Mouse (Mus musculus): Measurements from ENCODE around the gene Armc7. TPM values are rescaled to one million over a fixed set of nuclear protein-coding genes. Genes with fewer than 3 reads are reported as not detected.

The Armc7 gene
- polyA plus RNA-seq, 1 experiment from 2014 or later: 5.5 TPM

- peak; percentile 71; the same call in 1 of the 2 replicates for ATAC-seq (ENCODE audit: insufficient read depth, low FRiP score, low read depth)
- H3K27me3 ChIP-seq (replicated peaks): no peaks in the 10 kb centered on the region
- H3K36me3 ChIP-seq: peaks cover 5% of the 10 kb centered on the region
- no peak overlapping the region for H3K4me3 ChIP-seq (replicated peaks)
- WGBS: 64% methylated on average over 3 of the region's 3 CpGs
- no peak overlapping the region for H3K9ac ChIP-seq
- no peak overlapping the region for H3K27ac ChIP-seq
- H3K4me2 ChIP-seq: no peak overlapping the region
- peaks cover 42% of the 10 kb centered on the region for H3K4me1 ChIP-seq
- H3K9me3 ChIP-seq: no peaks in the 10 kb centered on the region
These were observed 31.1 kb downstream of the Armc7 start for GRCm38 (mm10) chr11:115506586-115506985.

GRCm38 (mm10) chr11:115508061-115508460 lies 32.6 kb downstream of the Armc7 start:
- Histone ChIP-seq H3K4me3 (replicated peaks) (no peak overlapping the region), H3K27ac (no peak overlapping the region), H3K4me1 (peaks cover 55% of the 10 kb centered on the region), H3K27me3 (replicated peaks) (no peaks in the 10 kb centered on the region), H3K9ac (no peak overlapping the region), H3K36me3 (no peaks in the 10 kb centered on the region), H3K9me3 (no peaks in the 10 kb centered on the region), H3K4me2 (no peak overlapping the region)
- no peak for ATAC-seq (ENCODE audit: insufficient read depth, low FRiP score, low read depth)
- WGBS: 64% methylated on average over 2 of the region's 2 CpGs

- Histone ChIP-seq H3K4me1 (peaks cover 55% of the 10 kb centered on the region), H3K36me3 (no peaks in the 10 kb centered on the region), H3K9ac (no peak overlapping the region; the same call in 1 of the 2 replicates), H3K4me2 (peak overlapping the region; percentile 34; the same call in 1 of the 2 replicates), H3K27me3 (replicated peaks) (no peaks in the 10 kb centered on the region), H3K4me3 (replicated peaks) (peak overlapping the region; percentile 5; the same call in 1 of the 2 replicates), H3K27ac (peak overlapping the region; percentile 65), H3K9me3 (no peaks in the 10 kb centered on the region)
- no peak for ATAC-seq (ENCODE audit: insufficient read depth, low FRiP score, low read depth)
- 35% methylated on average over 6 of the region's 6 CpGs for WGBS
These were observed 34.5 kb downstream of the Armc7 start for GRCm38 (mm10) chr11:115509773-115510506.

- H3K4me2 ChIP-seq: peak overlapping the region; percentile 34; the same call in 1 of the 2 replicates
- no peaks in the 10 kb centered on the region for H3K36me3 ChIP-seq
- H3K9ac ChIP-seq: no peak overlapping the region
- ATAC-seq (ENCODE audit: insufficient read depth, low FRiP score, low read depth): no peak
- no peaks in the 10 kb centered on the region for H3K9me3 ChIP-seq
- H3K27me3 ChIP-seq (replicated peaks): no peaks in the 10 kb centered on the region
- peaks cover 55% of the 10 kb centered on the region for H3K4me1 ChIP-seq
- peak overlapping the region; percentile 5; the same call in 1 of the 2 replicates for H3K4me3 ChIP-seq (replicated peaks)
- 39% methylated on average over 5 of the region's 5 CpGs for whole genome bisulfite sequencing
- H3K27ac ChIP-seq: peak overlapping the region; percentile 65
These were observed 35.0 kb downstream of the Armc7 start for GRCm38 (mm10) chr11:115510507-115510888.

GRCm38 (mm10) chr11:115511121-115511520 lies 35.7 kb downstream of the Armc7 start:
- H3K27me3 ChIP-seq (replicated peaks): no peaks in the 10 kb centered on the region
- WGBS: 57% methylated on average over 2 of the region's 2 CpGs
- H3K27ac ChIP-seq: peak overlapping the region; percentile 55; the same call in 1 of the 2 replicates
- ATAC-seq (ENCODE audit: insufficient read depth, low FRiP score, low read depth): peak; percentile 27; the same call in 1 of the 2 replicates
- peaks cover 52% of the 10 kb centered on the region for H3K4me1 ChIP-seq
- H3K36me3 ChIP-seq: no peaks in the 10 kb centered on the region
- peak overlapping the region; percentile 8 for H3K9ac ChIP-seq
- peak overlapping the region; percentile 90; the same call in 1 of the 2 replicates for H3K4me3 ChIP-seq (replicated peaks)
- peak overlapping the region; percentile 76 for H3K4me2 ChIP-seq
- H3K9me3 ChIP-seq: no peaks in the 10 kb centered on the region

- peak overlapping the region; percentile 89 for H3K27ac ChIP-seq
- peak overlapping the region; percentile 90 for H3K4me3 ChIP-seq (replicated peaks)
- no peaks in the 10 kb centered on the region for H3K36me3 ChIP-seq
- peak overlapping the region; percentile 22; the same call in 1 of the 2 replicates for H3K9ac ChIP-seq
- peak overlapping the region; percentile 76 for H3K4me2 ChIP-seq
- no peaks in the 10 kb centered on the region for H3K27me3 ChIP-seq (replicated peaks)
- ATAC-seq (ENCODE audit: insufficient read depth, low FRiP score, low read depth): no peak
- peaks cover 47% of the 10 kb centered on the region for H3K4me1 ChIP-seq
- 26% methylated on average over 3 of the region's 3 CpGs for WGBS
- H3K9me3 ChIP-seq: no peaks in the 10 kb centered on the region
These were observed 36.5 kb downstream of the Armc7 start for GRCm38 (mm10) chr11:115512004-115512403.

- ATAC-seq (ENCODE audit: insufficient read depth, low FRiP score, low read depth): no peak
These were observed 37.1 kb downstream of the Armc7 start for GRCm38 (mm10) chr11:115512407-115513183.

GRCm38 (mm10) chr11:115513271-115514237 lies 38.1 kb downstream of the Armc7 start:
- peak overlapping the region; percentile 76 for H3K4me2 ChIP-seq
- H3K27me3 ChIP-seq (replicated peaks): no peaks in the 10 kb centered on the region
- peak overlapping the region; percentile 92 for H3K9ac ChIP-seq
- H3K4me1 ChIP-seq: peaks cover 38% of the 10 kb centered on the region
- H3K27ac ChIP-seq: peak overlapping the region; percentile 89
- under 1% methylated on average over 56 of the region's 57 CpGs for WGBS
- H3K36me3 ChIP-seq: no peaks in the 10 kb centered on the region
- no peaks in the 10 kb centered on the region for H3K9me3 ChIP-seq
- peak; percentile 32 for ATAC-seq (ENCODE audit: insufficient read depth, low FRiP score, low read depth)
- H3K4me3 ChIP-seq (replicated peaks): peak overlapping the region; percentile 90

More at GRCm38 (mm10) chr11:115512407-115513183, 37.1 kb downstream of the Armc7 start:
- 20% methylated on average over 8 of the region's 8 CpGs for WGBS
- H3K36me3 ChIP-seq: no peaks in the 10 kb centered on the region
- H3K4me3 ChIP-seq (replicated peaks): peak overlapping the region; percentile 90
- H3K27ac ChIP-seq: peak overlapping the region; percentile 89
- peak overlapping the region; percentile 76 for H3K4me2 ChIP-seq
- peak overlapping the region; percentile 92; the same call in 1 of the 2 replicates for H3K9ac ChIP-seq
- H3K4me1 ChIP-seq: peaks cover 43% of the 10 kb centered on the region
- H3K27me3 ChIP-seq (replicated peaks): no peaks in the 10 kb centered on the region
- H3K9me3 ChIP-seq: no peaks in the 10 kb centered on the region

- no peaks in the 10 kb centered on the region for H3K9me3 ChIP-seq
- peak; percentile 95 for ATAC-seq (ENCODE audit: insufficient read depth, low FRiP score, low read depth)
- H3K27ac ChIP-seq: peak within 1 kb of the TSS; percentile 89
- under 1% methylated on average over 24 of the region's 24 CpGs for WGBS
- H3K4me1 ChIP-seq: peaks cover 33% of the 10 kb centered on the region
- peak within 1 kb of the TSS; percentile 76 for H3K4me2 ChIP-seq
- H3K36me3 ChIP-seq: no peaks in the 10 kb centered on the region
- no peaks in the 10 kb centered on the region for H3K27me3 ChIP-seq (replicated peaks)
- H3K9ac ChIP-seq: peak within 1 kb of the TSS; percentile 92
- H3K4me3 ChIP-seq (replicated peaks): peak within 1 kb of the TSS; percentile 90
These were observed 38.8 kb downstream of the Armc7 start, which contains the start of gene Jpt1 for GRCm38 (mm10) chr11:115514238-115514663. TSS of gene Jpt1 (minus strand) at chr11:115514387.

GRCm38 (mm10) chr11:115515021-115515420 lies 39.6 kb downstream of the Armc7 start:
- 64% methylated on average over 6 of the region's 6 CpGs for WGBS
- Histone ChIP-seq H3K27ac (no peak overlapping the region), H3K4me2 (no peak overlapping the region), H3K4me3 (replicated peaks) (no peak overlapping the region), H3K9ac (no peak overlapping the region), H3K36me3 (no peaks in the 10 kb centered on the region), H3K9me3 (no peaks in the 10 kb centered on the region), H3K4me1 (peaks cover 29% of the 10 kb centered on the region), H3K27me3 (replicated peaks) (no peaks in the 10 kb centered on the region)
- ATAC-seq (ENCODE audit: insufficient read depth, low FRiP score, low read depth): no peak

- no peaks in the 10 kb centered on the region for H3K27me3 ChIP-seq (replicated peaks)
- 80% methylated on average over 5 of the region's 5 CpGs for WGBS
- H3K4me3 ChIP-seq (replicated peaks): no peak overlapping the region
- no peak overlapping the region for H3K4me2 ChIP-seq
- no peak for ATAC-seq (ENCODE audit: insufficient read depth, low FRiP score, low read depth)
- H3K36me3 ChIP-seq: no peaks in the 10 kb centered on the region
- H3K9me3 ChIP-seq: no peaks in the 10 kb centered on the region
- no peak overlapping the region for H3K9ac ChIP-seq
- peaks cover 10% of the 10 kb centered on the region for H3K4me1 ChIP-seq
- no peak overlapping the region for H3K27ac ChIP-seq
These were observed 41.5 kb downstream of the Armc7 start for GRCm38 (mm10) chr11:115516942-115517341.

All from stomach, embryonic 15.5 days (tissue).